Mouse (Mus musculus): ENCODE data around the gene Rundc1. TPM values are rescaled to one million over a fixed set of nuclear protein-coding genes. Genes with fewer than 3 reads are reported as not detected.
"Not testable (repeated sequence)": the region's sequence is repeated elsewhere in the genome, so short reads cannot be mapped to it uniquely, and the experiment has no call there.

The Rundc1 gene
- polyA plus RNA-seq, 1 experiment from 2014 or later: 16.1 TPM

DNA sequence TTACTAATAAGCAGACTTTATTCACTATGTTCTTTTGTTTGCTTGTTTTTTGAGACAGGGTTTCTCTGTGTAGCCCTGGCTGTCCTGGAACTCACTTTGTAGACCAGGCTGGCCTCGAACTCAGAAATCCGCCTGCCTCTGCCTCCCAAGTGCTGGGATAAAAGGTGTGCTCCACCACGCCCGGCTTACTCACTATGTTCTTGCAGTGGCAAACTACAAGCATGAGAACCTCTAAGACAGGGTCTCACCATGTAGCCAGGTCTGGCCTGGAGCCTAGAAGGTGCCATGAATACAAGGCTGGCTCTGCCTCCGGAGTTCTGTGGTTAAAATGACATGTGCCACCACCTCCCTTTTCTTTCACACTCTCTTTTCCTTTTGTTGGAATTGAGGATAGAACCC is 41.7 kb downstream of the Rundc1 start:
- not testable (repeated sequence) for H3K27ac ChIP-seq (ENCODE audit: low read depth, low read length); ATAC-seq (ENCODE audit: low FRiP score, low TSS enrichment); H3K27me3 ChIP-seq (ENCODE audit: control insufficient read depth, insufficient read depth, low read length); H3K9me3 ChIP-seq (ENCODE audit: control insufficient read depth, low read length); H3K36me3 ChIP-seq (ENCODE audit: control insufficient read depth, insufficient read depth, low read length)
- Histone ChIP-seq H3K4me3 (ENCODE audit: low read length) (peak overlapping the region; percentile 80), H3K4me2 (replicated peaks; ENCODE audit: low read depth, low read length) (peak overlapping the region; percentile 99), H3K9ac (ENCODE audit: low read depth, low read length) (peak overlapping the region; percentile 81; the same call in 1 of the 2 replicates), H3K4me1 (ENCODE audit: control insufficient read depth, insufficient read depth, low read length) (peaks cover 35% of the 10 kb centered on the region)
- WGBS: 58% methylated on average over 5 of the region's 5 CpGs

GRCm38 (mm10) chr11:101467477-101468262 is 42.8 kb downstream of the Rundc1 start:
- 1% methylated on average over 38 of the region's 54 CpGs for WGBS
- Histone ChIP-seq H3K4me1 (ENCODE audit: control insufficient read depth, insufficient read depth, low read length) (peaks cover 28% of the 10 kb centered on the region), H3K27ac (ENCODE audit: low read depth, low read length) (no peak overlapping the region)

DNA sequence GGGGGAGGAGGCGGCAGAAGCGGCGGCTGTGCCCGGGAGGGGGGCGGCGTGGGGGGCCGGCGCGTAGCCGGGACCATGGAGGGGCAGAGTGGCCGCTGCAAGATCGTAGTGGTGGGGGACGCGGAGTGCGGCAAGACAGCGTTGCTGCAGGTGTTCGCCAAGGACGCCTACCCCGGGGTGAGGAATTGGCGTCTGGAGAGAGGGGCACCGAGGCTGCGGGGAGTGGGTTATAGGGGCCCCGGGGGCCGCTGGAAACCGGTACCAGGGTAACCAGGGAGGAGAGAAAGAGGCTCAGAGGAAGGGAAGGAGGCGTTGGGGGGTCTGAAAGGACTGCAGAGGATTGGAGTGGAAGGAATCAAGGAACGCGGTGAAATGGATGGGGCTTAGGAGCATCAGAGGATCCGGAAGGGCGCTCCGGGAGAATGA is 43.4 kb downstream of the Rundc1 start:
- 1% methylated on average over 31 of the region's 31 CpGs for WGBS
- H3K27ac ChIP-seq (ENCODE audit: low read depth, low read length): no peak overlapping the region
- peak overlapping the region; percentile 72 for H3K9ac ChIP-seq (ENCODE audit: low read depth, low read length)
- peaks cover 22% of the 10 kb centered on the region for H3K4me1 ChIP-seq (ENCODE audit: control insufficient read depth, insufficient read depth, low read length)
- no peaks in the 10 kb centered on the region for H3K27me3 ChIP-seq (ENCODE audit: control insufficient read depth, insufficient read depth, low read length)
- H3K36me3 ChIP-seq (ENCODE audit: control insufficient read depth, insufficient read depth, low read length): no peaks in the 10 kb centered on the region
- H3K4me2 ChIP-seq (replicated peaks; ENCODE audit: low read depth, low read length): peak overlapping the region; percentile 90
- no peaks in the 10 kb centered on the region for H3K9me3 ChIP-seq (ENCODE audit: control insufficient read depth, low read length)
- peak overlapping the region; percentile 74 for H3K4me3 ChIP-seq (ENCODE audit: low read length)
- peak; percentile 6; the same call in 1 of the 2 replicates for ATAC-seq (ENCODE audit: low FRiP score, low TSS enrichment)

More at GRCm38 (mm10) chr11:101467477-101468262, 42.8 kb downstream of the Rundc1 start:
- Histone ChIP-seq H3K4me2 (replicated peaks; ENCODE audit: low read depth, low read length) (peak overlapping the region; percentile 90), H3K9ac (ENCODE audit: low read depth, low read length) (peak overlapping the region; percentile 72), H3K36me3 (ENCODE audit: control insufficient read depth, insufficient read depth, low read length) (no peaks in the 10 kb centered on the region; the same call in 1 of the 2 replicates), H3K4me3 (ENCODE audit: low read length) (peak overlapping the region; percentile 74), H3K9me3 (ENCODE audit: control insufficient read depth, low read length) (no peaks in the 10 kb centered on the region), H3K27me3 (ENCODE audit: control insufficient read depth, insufficient read depth, low read length) (no peaks in the 10 kb centered on the region)
- ATAC-seq (ENCODE audit: low FRiP score, low TSS enrichment): peak; percentile 75

GRCm38 (mm10) chr11:101468731-101469130 is 43.8 kb downstream of the Rundc1 start:
- Histone ChIP-seq H3K9me3 (ENCODE audit: control insufficient read depth, low read length) (no peaks in the 10 kb centered on the region), H3K27me3 (ENCODE audit: control insufficient read depth, insufficient read depth, low read length) (no peaks in the 10 kb centered on the region), H3K4me1 (ENCODE audit: control insufficient read depth, insufficient read depth, low read length) (peaks cover 18% of the 10 kb centered on the region), H3K4me3 (ENCODE audit: low read length) (peak overlapping the region; percentile 74), H3K4me2 (replicated peaks; ENCODE audit: low read depth, low read length) (peak overlapping the region; percentile 90), H3K27ac (ENCODE audit: low read depth, low read length) (no peak overlapping the region), H3K9ac (ENCODE audit: low read depth, low read length) (peak overlapping the region; percentile 72), H3K36me3 (ENCODE audit: control insufficient read depth, insufficient read depth, low read length) (no peaks in the 10 kb centered on the region)
- WGBS: 3% methylated on average over 13 of the region's 13 CpGs
- no peak for ATAC-seq (ENCODE audit: low FRiP score, low TSS enrichment)

GRCm38 (mm10) chr11:101469155-101469554 is 44.3 kb downstream of the Rundc1 start:
- Histone ChIP-seq H3K4me3 (ENCODE audit: low read length) (peak overlapping the region; percentile 74; the same call in 1 of the 2 replicates), H3K9me3 (ENCODE audit: control insufficient read depth, low read length) (no peaks in the 10 kb centered on the region), H3K27ac (ENCODE audit: low read depth, low read length) (no peak overlapping the region), H3K27me3 (ENCODE audit: control insufficient read depth, insufficient read depth, low read length) (no peaks in the 10 kb centered on the region), H3K4me1 (ENCODE audit: control insufficient read depth, insufficient read depth, low read length) (peaks cover 14% of the 10 kb centered on the region; the same call in 1 of the 2 replicates), H3K36me3 (ENCODE audit: control insufficient read depth, insufficient read depth, low read length) (no peaks in the 10 kb centered on the region), H3K4me2 (replicated peaks; ENCODE audit: low read depth, low read length) (peak overlapping the region; percentile 90), H3K9ac (ENCODE audit: low read depth, low read length) (no peak overlapping the region)
- WGBS: 62% methylated on average over 4 of the region's 4 CpGs
- ATAC-seq (ENCODE audit: low FRiP score, low TSS enrichment): no peak

DNA sequence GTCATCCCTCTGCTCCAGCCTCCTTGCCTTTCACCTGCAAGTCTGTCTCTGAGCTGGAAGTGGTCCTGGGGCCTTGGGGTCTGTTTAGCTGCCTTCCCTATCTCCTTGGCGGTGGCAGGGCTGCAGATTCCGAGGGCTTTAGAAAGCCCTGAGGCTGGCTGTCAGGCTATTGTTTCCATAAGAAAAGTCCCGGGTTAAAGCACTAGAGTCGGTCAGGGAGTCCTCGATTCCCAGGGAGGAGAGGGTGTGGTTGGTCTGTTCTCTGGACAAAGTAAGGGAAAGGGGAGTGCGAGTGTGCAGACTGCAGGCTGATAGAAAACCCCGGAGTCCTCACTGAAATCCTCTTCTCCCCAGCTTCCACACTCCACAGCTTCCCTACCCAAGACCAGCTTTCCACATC is 45.3 kb downstream of the Rundc1 start:
- Histone ChIP-seq H3K4me1 (ENCODE audit: control insufficient read depth, insufficient read depth, low read length) (0 out of 2 replicates have a peak, but pooled peaks cover 7% of the 10 kb centered on the region), H3K27me3 (ENCODE audit: control insufficient read depth, insufficient read depth, low read length) (no peaks in the 10 kb centered on the region), H3K9me3 (ENCODE audit: control insufficient read depth, low read length) (no peaks in the 10 kb centered on the region), H3K4me3 (ENCODE audit: low read length) (no peak overlapping the region), H3K9ac (ENCODE audit: low read depth, low read length) (no peak overlapping the region), H3K4me2 (replicated peaks; ENCODE audit: low read depth, low read length) (no peak overlapping the region), H3K27ac (ENCODE audit: low read depth, low read length) (no peak overlapping the region), H3K36me3 (ENCODE audit: control insufficient read depth, insufficient read depth, low read length) (no peaks in the 10 kb centered on the region)
- no peak for ATAC-seq (ENCODE audit: low FRiP score, low TSS enrichment)
- WGBS: 51% methylated on average over 7 of the region's 7 CpGs

DNA sequence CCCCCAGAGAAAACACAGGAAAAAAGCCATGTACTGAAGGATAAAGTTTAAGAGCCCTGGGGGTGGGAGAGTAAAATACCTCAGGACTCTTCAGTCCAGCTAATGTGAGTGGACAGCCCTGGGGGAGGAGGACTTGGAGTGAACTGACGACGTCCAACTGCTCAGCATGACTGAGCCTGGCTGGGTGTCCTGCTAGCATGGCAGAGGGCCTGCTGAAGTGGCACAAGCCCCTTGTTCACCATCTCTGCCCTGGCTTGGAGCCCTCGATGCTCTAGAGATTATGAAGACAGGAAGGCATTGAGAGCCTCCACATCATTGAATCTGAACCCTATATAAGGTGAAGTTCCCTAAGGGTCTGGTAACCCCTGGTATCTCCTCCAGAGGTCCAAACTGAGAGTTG is 47.0 kb downstream of the Rundc1 start:
- no peaks in the 10 kb centered on the region for H3K9me3 ChIP-seq (ENCODE audit: control insufficient read depth, low read length)
- WGBS: 43% methylated on average over 3 of the region's 3 CpGs
- ATAC-seq (ENCODE audit: low FRiP score, low TSS enrichment): no peak
- 0 out of 2 replicates have a peak, but pooled peaks cover 7% of the 10 kb centered on the region for H3K4me1 ChIP-seq (ENCODE audit: control insufficient read depth, insufficient read depth, low read length)
- H3K4me3 ChIP-seq (ENCODE audit: low read length): no peak overlapping the region
- H3K36me3 ChIP-seq (ENCODE audit: control insufficient read depth, insufficient read depth, low read length): no peaks in the 10 kb centered on the region
- no peak overlapping the region for H3K4me2 ChIP-seq (replicated peaks; ENCODE audit: low read depth, low read length)
- no peak overlapping the region for H3K27ac ChIP-seq (ENCODE audit: low read depth, low read length)
- H3K27me3 ChIP-seq (ENCODE audit: control insufficient read depth, insufficient read depth, low read length): no peaks in the 10 kb centered on the region
- H3K9ac ChIP-seq (ENCODE audit: low read depth, low read length): no peak overlapping the region

- Histone ChIP-seq H3K4me1 (ENCODE audit: control insufficient read depth, insufficient read depth, low read length) (0 out of 2 replicates have a peak, but pooled peaks cover 7% of the 10 kb centered on the region), H3K4me2 (replicated peaks; ENCODE audit: low read depth, low read length) (no peak overlapping the region), H3K27me3 (ENCODE audit: control insufficient read depth, insufficient read depth, low read length) (no peaks in the 10 kb centered on the region), H3K9ac (ENCODE audit: low read depth, low read length) (no peak overlapping the region), H3K27ac (ENCODE audit: low read depth, low read length) (no peak overlapping the region), H3K36me3 (ENCODE audit: control insufficient read depth, insufficient read depth, low read length) (no peaks in the 10 kb centered on the region), H3K4me3 (ENCODE audit: low read length) (no peak overlapping the region), H3K9me3 (ENCODE audit: control insufficient read depth, low read length) (no peaks in the 10 kb centered on the region)
- 25% methylated on average over 7 of the region's 7 CpGs for WGBS
- ATAC-seq (ENCODE audit: low FRiP score, low TSS enrichment): no peak
These were observed 47.5 kb downstream of the Rundc1 start for GRCm38 (mm10) chr11:101472336-101472735.

- not testable (repeated sequence) for ATAC-seq (ENCODE audit: low FRiP score, low TSS enrichment); H3K9me3 ChIP-seq (ENCODE audit: control insufficient read depth, low read length)
These were observed 48.8 kb downstream of the Rundc1 start for GRCm38 (mm10) chr11:101473686-101474085.

More at GRCm38 (mm10) chr11:101473686-101474085, 48.8 kb downstream of the Rundc1 start:
- H3K36me3 ChIP-seq (ENCODE audit: control insufficient read depth, insufficient read depth, low read length); H3K27me3 ChIP-seq (ENCODE audit: control insufficient read depth, insufficient read depth, low read length); H3K4me1 ChIP-seq (ENCODE audit: control insufficient read depth, insufficient read depth, low read length); H3K9ac ChIP-seq (ENCODE audit: low read depth, low read length); H3K4me3 ChIP-seq (ENCODE audit: low read length); H3K4me2 ChIP-seq (replicated peaks; ENCODE audit: low read depth, low read length); H3K27ac ChIP-seq (ENCODE audit: low read depth, low read length): not testable (repeated sequence)
- 81% methylated on average over 1 of the region's 1 CpGs for WGBS
